Mouse (Mus musculus) C2C12 (cell line): Measurements from ENCODE around the gene Nacc2.

Experiments
- CTCF ChIP-seq: IDR thresholded peaks from one replicate; pipeline ENCODE4 v1.5.1; 2011; ENCODE audit not compliant: control insufficient read depth, insufficient read depth, insufficient read length
- MYOD1 ChIP-seq: IDR thresholded peaks from one replicate; pipeline ENCODE4 v1.6.1; 2011; ENCODE audit warnings: low read depth; ENCODE audit not compliant: control insufficient read depth, insufficient read length
- USF1 ChIP-seq: IDR thresholded peaks from one replicate; pipeline ENCODE4 v1.6.1; 2011; ENCODE audit warnings: low read depth, mild to moderate bottlenecking, control low read depth, moderate library complexity

- TF ChIP-seq CTCF, result no peak
- TF ChIP-seq MYOD1, result no peak
- no peak for TF ChIP-seq USF1
Measured at GRCm38 (mm10) chr2:26115215-26115614, 7.8 kb downstream of the Nacc2 start.
